Comparison of ENCODE assay signal across 10 mouse cellular contexts in genomic region chr15:99904841-99905240, GRCm38 (mm10).
"Had no signal": no experiment of that assay in that cellular context is flagged by ENCODE, and none has a peak within 500 bp of the region (broad histone marks: within the 10 kb centered on the region; RNA-seq: fewer than 3 reads in every experiment).

No protein-coding gene starts in this region.

- H3K9ac ChIP-seq: liver, embryonic 15.5 days; lung, embryonic 15.5 days; midbrain, embryonic 15.5 days; neural tube, embryonic 12.5 days; stomach, embryonic 15.5 days had no signal

- H3K27me3 ChIP-seq: liver, embryonic 15.5 days; lung, embryonic 15.5 days; midbrain, embryonic 15.5 days; neural tube, embryonic 12.5 days; stomach, embryonic 15.5 days had no signal

- H3K4me2 ChIP-seq: liver, embryonic 15.5 days; lung, embryonic 15.5 days; midbrain, embryonic 11.5 days; midbrain, embryonic 15.5 days; neural tube, embryonic 12.5 days; stomach, embryonic 15.5 days had no signal

- H3K4me3 ChIP-seq: left cerebral cortex, adult 2 months; limb, embryonic 10.5 days; liver, embryonic 15.5 days; lung, embryonic 15.5 days; megakaryocyte, embryonic 14.5 days; midbrain, embryonic 15.5 days; neural tube, embryonic 12.5 days; stomach, embryonic 15.5 days had no signal

- H3K9me3 ChIP-seq: limb, embryonic 10.5 days; liver, embryonic 15.5 days; lung, embryonic 15.5 days; megakaryocyte, embryonic 14.5 days; midbrain, embryonic 15.5 days; neural tube, embryonic 12.5 days; stomach, embryonic 15.5 days had no signal

- H3K36me3 ChIP-seq: limb, embryonic 10.5 days; liver, embryonic 15.5 days; lung, embryonic 15.5 days; midbrain, embryonic 15.5 days; neural tube, embryonic 12.5 days; stomach, embryonic 15.5 days had no signal

- H3K27ac ChIP-seq: left cerebral cortex, adult 2 months; limb, embryonic 10.5 days; liver, embryonic 15.5 days; lung, embryonic 15.5 days; macrophage; midbrain, embryonic 15.5 days; neural tube, embryonic 12.5 days; stomach, embryonic 15.5 days had no signal

- H3K4me1 ChIP-seq: limb, embryonic 10.5 days; midbrain, embryonic 15.5 days; neural tube, embryonic 12.5 days had no signal
